In the genomic region with DNA sequence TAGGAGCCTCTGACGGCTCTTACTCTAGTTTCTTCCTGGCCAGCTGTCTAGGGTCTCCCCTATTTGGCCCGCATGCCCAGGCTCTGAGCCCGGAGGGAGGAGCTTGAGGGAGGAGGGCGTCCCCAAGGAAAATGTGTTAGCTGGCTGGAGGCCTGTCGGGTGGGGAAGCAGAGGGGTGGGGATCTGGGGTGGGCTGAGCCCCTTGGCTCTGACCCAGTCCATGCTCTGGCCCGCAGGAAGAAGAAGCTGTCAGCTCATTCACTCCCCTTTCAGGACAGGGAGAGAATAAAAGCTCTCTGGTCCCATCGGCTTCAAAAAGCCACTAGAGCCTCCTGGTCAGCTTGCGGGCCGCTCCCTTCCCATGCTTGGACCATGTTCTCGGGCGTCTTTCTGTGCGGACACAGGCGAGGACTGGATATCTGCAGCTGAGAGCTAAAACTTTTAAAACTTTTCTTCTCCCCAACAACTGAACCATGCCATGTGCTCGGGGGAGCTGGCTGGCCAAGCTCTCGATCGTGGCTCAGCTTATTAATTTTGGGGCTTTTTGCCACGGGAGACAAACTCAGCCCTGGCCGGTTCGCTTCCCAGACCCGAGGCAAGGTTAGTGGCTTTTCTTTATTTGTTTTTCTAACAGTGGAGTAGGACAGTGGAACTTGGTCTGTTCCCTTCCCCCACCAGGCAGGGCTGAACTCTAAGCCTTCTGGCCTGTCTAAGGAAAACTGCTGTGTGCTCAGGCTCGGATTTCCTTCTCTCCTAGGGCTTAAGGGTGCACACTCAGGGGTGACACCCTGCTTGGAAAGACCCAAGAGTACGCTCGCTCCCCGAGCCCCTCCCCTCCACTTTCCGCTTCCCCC, we compare ENCODE assay signal across 8 mouse cellular contexts. TPM values are rescaled to one million over a fixed set of nuclear protein-coding genes. Genes with fewer than 3 reads are reported as not detected.
DNase-seq lines count a peak whose midpoint lies in the region; ATAC-seq lines count a peak whose summit lies in the region.

A gene (plus strand): TSS at position 233 of the 854 bp plus-strand sequence.

- DNase-seq in NIH3T3 (ENCODE audit: low read depth), result peak; percentile 91
- DNase-seq in left cerebral cortex, adult 8-10 months (ENCODE audit: low spot score in 2 of 2), result no peak
- no peak for DNase-seq in thymus, postnatal 14 days

- WGBS in intestine, embryonic 15.5 days, result 3% methylated on average over 25 of the region's 25 CpGs
- 6% methylated on average over 25 of the region's 25 CpGs for WGBS in liver, embryonic 15.5 days (ENCODE audit: insufficient replicate concordance)
- 1% methylated on average over 25 of the region's 25 CpGs for WGBS in neural tube, embryonic 14.5 days

- peak within 1 kb of the TSS; percentile 74 for H3K4me2 ChIP-seq in intestine, embryonic 15.5 days (replicated peaks)
- peak within 1 kb of the TSS; percentile 51 for H3K4me2 ChIP-seq in liver, embryonic 15.5 days
- peak within 1 kb of the TSS; percentile 42 for H3K4me2 ChIP-seq in neural tube, embryonic 14.5 days (ENCODE audit: low read depth, low read length)

- H3K4me3 ChIP-seq in intestine, embryonic 15.5 days (replicated peaks), result peak within 1 kb of the TSS; percentile 39
- H3K4me3 ChIP-seq in liver, embryonic 15.5 days (replicated peaks), result peak within 1 kb of the TSS; percentile 31
- peak within 1 kb of the TSS; percentile 21 for H3K4me3 ChIP-seq in neural tube, embryonic 14.5 days (ENCODE audit: low read depth, low read length)

- peak; percentile 68 for ATAC-seq in common myeloid progenitor, adult 5-6 weeks (replicated peaks; ENCODE audit: low read depth, poor library complexity, severe bottlenecking)
- ATAC-seq in granulocyte monocyte progenitor cell, adult 5-6 weeks (replicated peaks; ENCODE audit: poor library complexity, severe bottlenecking), result peak; percentile 46; the same call in 1 of the 2 replicates
- peak; percentile 92 for ATAC-seq in intestine, embryonic 15.5 days
- ATAC-seq in liver, embryonic 15.5 days (ENCODE audit: insufficient read depth), result peak; percentile 63
- ATAC-seq in neural tube, embryonic 14.5 days (ENCODE audit: low read depth), result peak; percentile 89

- peak within 1 kb of the TSS; percentile 50 for H3K9ac ChIP-seq in intestine, embryonic 15.5 days
- H3K9ac ChIP-seq in liver, embryonic 15.5 days, result no peak within 1 kb of the TSS
- peak within 1 kb of the TSS; percentile 22 for H3K9ac ChIP-seq in neural tube, embryonic 14.5 days (replicated peaks; ENCODE audit: low read depth, low read length)

- H3K27me3 ChIP-seq in intestine, embryonic 15.5 days (replicated peaks), result no peaks in the 10 kb centered on the region
- no peaks in the 10 kb centered on the region for H3K27me3 ChIP-seq in liver, embryonic 15.5 days
- H3K27me3 ChIP-seq in neural tube, embryonic 14.5 days (ENCODE audit: control insufficient read depth, insufficient read depth, low read length), result no peaks in the 10 kb centered on the region

- peaks cover 6% of the 10 kb centered on the region; the same call in 1 of the 2 replicates for H3K4me1 ChIP-seq in intestine, embryonic 15.5 days (replicated peaks)
- H3K4me1 ChIP-seq in liver, embryonic 15.5 days (replicated peaks), result no peaks in the 10 kb centered on the region
- peaks cover 9% of the 10 kb centered on the region; the same call in 1 of the 2 replicates for H3K4me1 ChIP-seq in neural tube, embryonic 14.5 days (ENCODE audit: control insufficient read depth, insufficient read depth, low read length)

- no peaks in the 10 kb centered on the region for H3K9me3 ChIP-seq in intestine, embryonic 15.5 days
- H3K9me3 ChIP-seq in liver, embryonic 15.5 days (replicated peaks), result no peaks in the 10 kb centered on the region
- no peaks in the 10 kb centered on the region for H3K9me3 ChIP-seq in neural tube, embryonic 14.5 days (ENCODE audit: control insufficient read depth, low read length)

- H3K36me3 ChIP-seq in intestine, embryonic 15.5 days, result no peaks in the 10 kb centered on the region
- H3K36me3 ChIP-seq in liver, embryonic 15.5 days (replicated peaks), result no peaks in the 10 kb centered on the region
- H3K36me3 ChIP-seq in neural tube, embryonic 14.5 days (ENCODE audit: control insufficient read depth, insufficient read depth, low read length), result no peaks in the 10 kb centered on the region

- H3K27ac ChIP-seq in intestine, embryonic 15.5 days, result peak within 1 kb of the TSS; percentile 85
- H3K27ac ChIP-seq in liver, embryonic 15.5 days (replicated peaks), result peak within 1 kb of the TSS; percentile 48; the same call in 1 of the 2 replicates
- H3K27ac ChIP-seq in neural tube, embryonic 14.5 days (ENCODE audit: low read depth, low read length), result peak within 1 kb of the TSS; percentile 58

RNA-seq across cellular contexts. Expression of the gene that starts here (rescaled TPM):
- total RNA-seq in common myeloid progenitor, adult 5-6 weeks (2017), result 0.58 and 0.59 TPM in 2 replicates
- total RNA-seq in granulocyte monocyte progenitor cell, adult 5-6 weeks (2014; fragmentation: Nextera tagmentation), result not detected in 2 replicates
- not detected in 2 replicates for total RNA-seq in granulocyte monocyte progenitor cell, adult 5-6 weeks (2017)
- 1.9 and 2.2 TPM in 2 replicates for polyA plus RNA-seq in intestine, embryonic 15.5 days (2015; fragmentation: Nextera tagmentation; extraction: Ambion mirVana)
- 0.35 and 0.39 TPM in 2 replicates for polyA plus RNA-seq in liver, embryonic 15.5 days (2015; fragmentation: Nextera tagmentation; extraction: Ambion mirVana)
- 2.2 and 4.1 TPM in 2 replicates for polyA plus RNA-seq in neural tube, embryonic 14.5 days (2014; fragmentation: Nextera tagmentation; extraction: Ambion mirVana)
- under 1 TPM; 0.23 to 0.39 (median 0.25) TPM for total RNA-seq in left cerebral cortex, adult 8-10 months (2022)

Comparison
In these comparisons a context has a peak if more than half of its experiments do, and no peak if none do; other contexts are left out.
1. Peak in ATAC-seq in common myeloid progenitor, adult 5-6 weeks; RNA of the gene not detected or under 1 TPM.
2. Peak in ATAC-seq in granulocyte monocyte progenitor cell, adult 5-6 weeks; RNA of the gene not detected or under 1 TPM.
3. Peak in ATAC-seq, H3K4me3 ChIP-seq, H3K27ac ChIP-seq and H3K4me2 ChIP-seq in liver, embryonic 15.5 days; RNA of the gene not detected or under 1 TPM.